Mouse (Mus musculus): Measurements from ENCODE around the gene Olfr653. TPM values are rescaled to one million over a fixed set of nuclear protein-coding genes. Genes with fewer than 3 reads are reported as not detected.
A peak's percentile ranks its signal among the peaks of the same experiment; 100 is the strongest.

Gene Olfr653
- polyA plus RNA-seq, 1 experiment = not detected

GRCm38 (mm10) chr7:104588274-104588673, 11.2 kb downstream of the Olfr653 start:
- Histone ChIP-seq H3K27me3 (ENCODE audit: control insufficient read depth, insufficient read depth, low read length) (no peaks in the 10 kb centered on the region), H3K4me3 (ENCODE audit: control insufficient read depth, insufficient read depth, low read length) (no peak overlapping the region), H3K4me1 (replicated peaks; ENCODE audit: control insufficient read depth, insufficient read depth, low read length) (no peaks in the 10 kb centered on the region), H3K36me3 (ENCODE audit: control insufficient read depth, insufficient read depth, low read length) (no peaks in the 10 kb centered on the region), H3K27ac (ENCODE audit: control insufficient read depth, insufficient read depth, low read length) (no peak overlapping the region)
- no peak for TF ChIP-seq CTCF (IDR thresholded peaks at IDR 0.05; ENCODE audit: borderline replicate concordance, control insufficient read depth, extremely low read depth, insufficient read depth, low read length, poor library complexity)
- TF ChIP-seq POLR2A (IDR thresholded peaks at IDR 0.05; ENCODE audit: control insufficient read depth, extremely low read depth, insufficient read depth, low read length, poor library complexity) = no peak
- no peak for DNase-seq
- 49% methylated on average over 5 of the region's 5 CpGs for WGBS

GRCm38 (mm10) chr7:104601679-104602078, 24.6 kb downstream of the Olfr653 start, which contains the start of gene Olfr655:
Gene Olfr655, minus strand, starts transcription at chr7:104601779.
- no peak for TF ChIP-seq CTCF (IDR thresholded peaks at IDR 0.05; ENCODE audit: borderline replicate concordance, control insufficient read depth, extremely low read depth, insufficient read depth, low read length, poor library complexity)
- TF ChIP-seq POLR2A (IDR thresholded peaks at IDR 0.05; ENCODE audit: control insufficient read depth, extremely low read depth, insufficient read depth, low read length, poor library complexity) = no peak
- 92% methylated on average over 2 of the region's 2 CpGs for WGBS
- H3K4me1 ChIP-seq (replicated peaks; ENCODE audit: control insufficient read depth, insufficient read depth, low read length) = no peaks in the 10 kb centered on the region

GRCm38 (mm10) chr7:104603173-104603572, 26.1 kb downstream of the Olfr653 start:
- 21% methylated on average over 3 of the region's 3 CpGs for WGBS

More at GRCm38 (mm10) chr7:104601679-104602078, 24.6 kb downstream of the Olfr653 start, which contains the start of gene Olfr655:
- no peak for DNase-seq
- Histone ChIP-seq H3K4me3 (ENCODE audit: control insufficient read depth, insufficient read depth, low read length) (no peak within 1 kb of the TSS), H3K27me3 (ENCODE audit: control insufficient read depth, insufficient read depth, low read length) (no peaks in the 10 kb centered on the region), H3K27ac (ENCODE audit: control insufficient read depth, insufficient read depth, low read length) (no peak within 1 kb of the TSS), H3K36me3 (ENCODE audit: control insufficient read depth, insufficient read depth, low read length) (no peaks in the 10 kb centered on the region)

GRCm38 (mm10) chr7:104604727-104605126, 27.6 kb downstream of the Olfr653 start:
- Histone ChIP-seq H3K27me3 (ENCODE audit: control insufficient read depth, insufficient read depth, low read length) (no peaks in the 10 kb centered on the region), H3K27ac (ENCODE audit: control insufficient read depth, insufficient read depth, low read length) (no peak overlapping the region), H3K4me1 (replicated peaks; ENCODE audit: control insufficient read depth, insufficient read depth, low read length) (no peaks in the 10 kb centered on the region), H3K4me3 (ENCODE audit: control insufficient read depth, insufficient read depth, low read length) (no peak overlapping the region), H3K36me3 (ENCODE audit: control insufficient read depth, insufficient read depth, low read length) (no peaks in the 10 kb centered on the region)
- no peak for DNase-seq
- TF ChIP-seq CTCF (IDR thresholded peaks at IDR 0.05; ENCODE audit: borderline replicate concordance, control insufficient read depth, extremely low read depth, insufficient read depth, low read length, poor library complexity) = no peak
- TF ChIP-seq POLR2A (IDR thresholded peaks at IDR 0.05; ENCODE audit: control insufficient read depth, extremely low read depth, insufficient read depth, low read length, poor library complexity) = no peak

More at GRCm38 (mm10) chr7:104603173-104603572, 26.1 kb downstream of the Olfr653 start:
- no peak overlapping the region for H3K27ac ChIP-seq (ENCODE audit: control insufficient read depth, insufficient read depth, low read length)
- no peaks in the 10 kb centered on the region for H3K36me3 ChIP-seq (ENCODE audit: control insufficient read depth, insufficient read depth, low read length)
- peak; percentile 57 for DNase-seq
- no peak overlapping the region for H3K4me3 ChIP-seq (ENCODE audit: control insufficient read depth, insufficient read depth, low read length)
- no peak for TF ChIP-seq CTCF (IDR thresholded peaks at IDR 0.05; ENCODE audit: borderline replicate concordance, control insufficient read depth, extremely low read depth, insufficient read depth, low read length, poor library complexity)
- H3K4me1 ChIP-seq (replicated peaks; ENCODE audit: control insufficient read depth, insufficient read depth, low read length) = no peaks in the 10 kb centered on the region
- no peaks in the 10 kb centered on the region for H3K27me3 ChIP-seq (ENCODE audit: control insufficient read depth, insufficient read depth, low read length)

GRCm38 (mm10) chr7:104613655-104614054, 36.5 kb downstream of the Olfr653 start, which contains the start of gene Olfr656:
Gene Olfr656, plus strand, starts transcription at chr7:104613955.
- WGBS = 90% methylated on average over 4 of the region's 4 CpGs
- Histone ChIP-seq H3K27me3 (ENCODE audit: control insufficient read depth, insufficient read depth, low read length) (no peaks in the 10 kb centered on the region), H3K4me1 (replicated peaks; ENCODE audit: control insufficient read depth, insufficient read depth, low read length) (no peaks in the 10 kb centered on the region), H3K4me3 (ENCODE audit: control insufficient read depth, insufficient read depth, low read length) (no peak within 1 kb of the TSS), H3K27ac (ENCODE audit: control insufficient read depth, insufficient read depth, low read length) (no peak within 1 kb of the TSS), H3K36me3 (ENCODE audit: control insufficient read depth, insufficient read depth, low read length) (no peaks in the 10 kb centered on the region)
- no peak for TF ChIP-seq CTCF (IDR thresholded peaks at IDR 0.05; ENCODE audit: borderline replicate concordance, control insufficient read depth, extremely low read depth, insufficient read depth, low read length, poor library complexity)
- no peak for TF ChIP-seq POLR2A (IDR thresholded peaks at IDR 0.05; ENCODE audit: control insufficient read depth, extremely low read depth, insufficient read depth, low read length, poor library complexity)
- no peak for DNase-seq

- Histone ChIP-seq H3K4me3 (ENCODE audit: control insufficient read depth, insufficient read depth, low read length) (no peak within 1 kb of the TSS), H3K36me3 (ENCODE audit: control insufficient read depth, insufficient read depth, low read length) (no peaks in the 10 kb centered on the region), H3K4me1 (replicated peaks; ENCODE audit: control insufficient read depth, insufficient read depth, low read length) (no peaks in the 10 kb centered on the region), H3K27me3 (ENCODE audit: control insufficient read depth, insufficient read depth, low read length) (no peaks in the 10 kb centered on the region), H3K27ac (ENCODE audit: control insufficient read depth, insufficient read depth, low read length) (no peak within 1 kb of the TSS)
- DNase-seq = no peak
- TF ChIP-seq POLR2A (IDR thresholded peaks at IDR 0.05; ENCODE audit: control insufficient read depth, extremely low read depth, insufficient read depth, low read length, poor library complexity) = no peak
- TF ChIP-seq CTCF (IDR thresholded peaks at IDR 0.05; ENCODE audit: borderline replicate concordance, control insufficient read depth, extremely low read depth, insufficient read depth, low read length, poor library complexity) = no peak
Measured at GRCm38 (mm10) chr7:104624494-104624893, 47.4 kb downstream of the Olfr653 start, which contains the start of gene Olfr657. Gene Olfr657, plus strand, starts transcription at chr7:104624794.

Other genes with a start within 250 kb of the Olfr653 start
- gene Trim34b, start 247.8 kb upstream of the Olfr653 start, polyA plus RNA-seq (2012; rRNA removed) = 6.4 and 10.6 TPM in 2 replicates
- gene Trim12c, start 224.0 kb upstream of the Olfr653 start, polyA plus RNA-seq (2012; rRNA removed) = 9.8 and 10.4 TPM in 2 replicates
- 0.34 and 0.74 TPM in 2 replicates for gene Trim30b, start 207.4 kb upstream of the Olfr653 start, polyA plus RNA-seq (2012; rRNA removed)
- gene Trim30c, start 176.5 kb upstream of the Olfr653 start, polyA plus RNA-seq (2012; rRNA removed) = 0.06 TPM in 1 of 2 replicates, not detected in the other
- gene Trim30a, start 112.1 kb upstream of the Olfr653 start, polyA plus RNA-seq (2012; rRNA removed) = 10.3 and 16.8 TPM in 2 replicates
- gene Trim30d, start 69.5 kb upstream of the Olfr653 start, polyA plus RNA-seq (2012; rRNA removed) = 2.2 and 4.8 TPM in 2 replicates
- gene Olfr651, start 27.2 kb upstream of the Olfr653 start, polyA plus RNA-seq (2012; rRNA removed) = not detected in 2 replicates
- not detected in 2 replicates for gene Olfr652, start 16.4 kb upstream of the Olfr653 start, polyA plus RNA-seq (2012; rRNA removed)
- gene Olfr654, start 9.7 kb downstream of the Olfr653 start, polyA plus RNA-seq (2012; rRNA removed) = not detected in 2 replicates
- not detected in 2 replicates for gene Olfr655, start 24.5 kb downstream of the Olfr653 start, polyA plus RNA-seq (2012; rRNA removed)
- not detected in 2 replicates for gene Olfr656, start 36.6 kb downstream of the Olfr653 start, polyA plus RNA-seq (2012; rRNA removed)
- gene Olfr657, start 47.5 kb downstream of the Olfr653 start, polyA plus RNA-seq (2012; rRNA removed) = not detected in 2 replicates
- not detected in 2 replicates for gene Olfr658, start 70.0 kb downstream of the Olfr653 start, polyA plus RNA-seq (2012; rRNA removed)
- gene Olfr659, start 89.4 kb downstream of the Olfr653 start, polyA plus RNA-seq (2012; rRNA removed) = not detected in 2 replicates
- gene Olfr661, start 109.2 kb downstream of the Olfr653 start, polyA plus RNA-seq (2012; rRNA removed) = not detected in 2 replicates
- 0.08 and 0.12 TPM in 2 replicates for gene Usp17le, start 200.2 kb downstream of the Olfr653 start, polyA plus RNA-seq (2012; rRNA removed)